Mouse (Mus musculus): ENCODE results near the gene Ttc30a2.

- TF ChIP-seq ZNF384 (IDR thresholded peaks at IDR 0.05; ENCODE audit: low read depth, low read length) (no peak), MAFK (IDR thresholded peaks at IDR 0.05; ENCODE audit: insufficient read depth, low read depth, low read length) (no peak), HCFC1 (IDR thresholded peaks at IDR 0.05; ENCODE audit: borderline replicate concordance, insufficient read depth, low read length) (no peak), CHD2 (IDR thresholded peaks at IDR 0.05; ENCODE audit: low read depth, low read length) (no peak)
These were observed 38.9 kb upstream of the Ttc30a2 start for GRCm38 (mm10) chr2:76016890-76017289.
